Mouse (Mus musculus): ENCODE measurements around the gene Brd7. TPM values are rescaled to one million over a fixed set of nuclear protein-coding genes. Genes with fewer than 3 reads are reported as not detected.
A peak's percentile ranks its signal among the peaks of the same experiment; 100 is the strongest.

Gene Brd7
- polyA plus RNA-seq, 1 experiment, result 69.8 TPM

- no peaks in the 10 kb centered on the region for H3K4me1 ChIP-seq (ENCODE audit: control insufficient read depth, insufficient read depth, low read length)
- H3K27ac ChIP-seq (ENCODE audit: insufficient read depth, low read length), result no peak overlapping the region
- TF ChIP-seq POLR2A (IDR thresholded peaks at IDR 0.05; ENCODE audit: borderline replicate concordance, insufficient read depth, low read length) (no peak), CTCF (IDR thresholded peaks at IDR 0.05; ENCODE audit: borderline replicate concordance, insufficient read depth, low read depth, low read length) (no peak)
- H3K27me3 ChIP-seq (ENCODE audit: control insufficient read depth, insufficient read depth, low read length), result no peaks in the 10 kb centered on the region
- DNase-seq, result no peak
- no peak overlapping the region for H3K4me3 ChIP-seq (replicated peaks; ENCODE audit: insufficient read depth, low read depth, low read length)
- 98% methylated on average over 12 of the region's 12 CpGs for WGBS
These were observed 35.7 kb downstream of the Brd7 start for GRCm38 (mm10) chr8:88326328-88326727.

- H3K4me1 ChIP-seq (ENCODE audit: control insufficient read depth, insufficient read depth, low read length), result no peaks in the 10 kb centered on the region
- H3K27ac ChIP-seq (ENCODE audit: insufficient read depth, low read length), result no peak overlapping the region
- no peak for TF ChIP-seq CTCF (IDR thresholded peaks at IDR 0.05; ENCODE audit: borderline replicate concordance, insufficient read depth, low read depth, low read length)
- TF ChIP-seq POLR2A (IDR thresholded peaks at IDR 0.05; ENCODE audit: borderline replicate concordance, insufficient read depth, low read length), result no peak
- no peaks in the 10 kb centered on the region for H3K27me3 ChIP-seq (ENCODE audit: control insufficient read depth, insufficient read depth, low read length)
- no peak overlapping the region for H3K4me3 ChIP-seq (replicated peaks; ENCODE audit: insufficient read depth, low read depth, low read length)
- WGBS, result 95% methylated on average over 5 of the region's 5 CpGs
- no peak for DNase-seq
These were observed 36.2 kb downstream of the Brd7 start for GRCm38 (mm10) chr8:88325795-88326194.

GRCm38 (mm10) chr8:88325251-88325650 is 36.7 kb downstream of the Brd7 start:
- H3K4me3 ChIP-seq (replicated peaks; ENCODE audit: insufficient read depth, low read depth, low read length), result no peak overlapping the region
- no peaks in the 10 kb centered on the region for H3K4me1 ChIP-seq (ENCODE audit: control insufficient read depth, insufficient read depth, low read length)
- TF ChIP-seq POLR2A (IDR thresholded peaks at IDR 0.05; ENCODE audit: borderline replicate concordance, insufficient read depth, low read length) (no peak), CTCF (IDR thresholded peaks at IDR 0.05; ENCODE audit: borderline replicate concordance, insufficient read depth, low read depth, low read length) (no peak)
- no peaks in the 10 kb centered on the region for H3K27me3 ChIP-seq (ENCODE audit: control insufficient read depth, insufficient read depth, low read length)
- no peak for DNase-seq
- H3K27ac ChIP-seq (ENCODE audit: insufficient read depth, low read length), result no peak overlapping the region
- 68% methylated on average over 5 of the region's 5 CpGs for WGBS

- TF ChIP-seq CTCF (IDR thresholded peaks at IDR 0.05; ENCODE audit: borderline replicate concordance, insufficient read depth, low read depth, low read length), result no peak
- TF ChIP-seq POLR2A (IDR thresholded peaks at IDR 0.05; ENCODE audit: borderline replicate concordance, insufficient read depth, low read length), result no peak
- H3K27ac ChIP-seq (ENCODE audit: insufficient read depth, low read length), result no peak overlapping the region
- WGBS, result 85% methylated on average over 11 of the region's 11 CpGs
- DNase-seq, result no peak
- H3K27me3 ChIP-seq (ENCODE audit: control insufficient read depth, insufficient read depth, low read length), result no peaks in the 10 kb centered on the region
- H3K4me3 ChIP-seq (replicated peaks; ENCODE audit: insufficient read depth, low read depth, low read length), result no peak overlapping the region
- no peaks in the 10 kb centered on the region for H3K4me1 ChIP-seq (ENCODE audit: control insufficient read depth, insufficient read depth, low read length)
These were observed 37.2 kb downstream of the Brd7 start for GRCm38 (mm10) chr8:88324760-88325159.

- no peak overlapping the region for H3K27ac ChIP-seq (ENCODE audit: insufficient read depth, low read length)
- H3K4me1 ChIP-seq (ENCODE audit: control insufficient read depth, insufficient read depth, low read length), result no peaks in the 10 kb centered on the region
- no peaks in the 10 kb centered on the region for H3K27me3 ChIP-seq (ENCODE audit: control insufficient read depth, insufficient read depth, low read length)
- H3K4me3 ChIP-seq (replicated peaks; ENCODE audit: insufficient read depth, low read depth, low read length), result no peak overlapping the region
- WGBS, result 80% methylated on average over 5 of the region's 5 CpGs
- DNase-seq, result no peak
- no peak for TF ChIP-seq CTCF (IDR thresholded peaks at IDR 0.05; ENCODE audit: borderline replicate concordance, insufficient read depth, low read depth, low read length)
- TF ChIP-seq POLR2A (IDR thresholded peaks at IDR 0.05; ENCODE audit: borderline replicate concordance, insufficient read depth, low read length), result no peak
These were observed 38.5 kb downstream of the Brd7 start for GRCm38 (mm10) chr8:88323523-88323922.

- no peak for DNase-seq
- Histone ChIP-seq H3K27ac (ENCODE audit: insufficient read depth, low read length) (no peak overlapping the region), H3K4me3 (replicated peaks; ENCODE audit: insufficient read depth, low read depth, low read length) (no peak overlapping the region), H3K4me1 (ENCODE audit: control insufficient read depth, insufficient read depth, low read length) (no peaks in the 10 kb centered on the region), H3K27me3 (ENCODE audit: control insufficient read depth, insufficient read depth, low read length) (no peaks in the 10 kb centered on the region)
- TF ChIP-seq CTCF (IDR thresholded peaks at IDR 0.05; ENCODE audit: borderline replicate concordance, insufficient read depth, low read depth, low read length) (no peak), POLR2A (IDR thresholded peaks at IDR 0.05; ENCODE audit: borderline replicate concordance, insufficient read depth, low read length) (no peak)
- WGBS, result 94% methylated on average over 5 of the region's 5 CpGs
These were observed 40.6 kb downstream of the Brd7 start for GRCm38 (mm10) chr8:88321387-88321786.

GRCm38 (mm10) chr8:88320134-88320533 is 41.9 kb downstream of the Brd7 start:
- Histone ChIP-seq H3K4me1 (ENCODE audit: control insufficient read depth, insufficient read depth, low read length) (no peaks in the 10 kb centered on the region), H3K27ac (ENCODE audit: insufficient read depth, low read length) (no peak overlapping the region), H3K27me3 (ENCODE audit: control insufficient read depth, insufficient read depth, low read length) (no peaks in the 10 kb centered on the region), H3K4me3 (replicated peaks; ENCODE audit: insufficient read depth, low read depth, low read length) (no peak overlapping the region)
- peak in 1 of 2 experiments; percentile 6 for DNase-seq
- TF ChIP-seq POLR2A (IDR thresholded peaks at IDR 0.05; ENCODE audit: borderline replicate concordance, insufficient read depth, low read length) (no peak), CTCF (IDR thresholded peaks at IDR 0.05; ENCODE audit: borderline replicate concordance, insufficient read depth, low read depth, low read length) (no peak)
- 91% methylated on average over 6 of the region's 6 CpGs for whole genome bisulfite sequencing

GRCm38 (mm10) chr8:88318151-88318550 is 43.8 kb downstream of the Brd7 start:
- Histone ChIP-seq H3K4me1 (ENCODE audit: control insufficient read depth, insufficient read depth, low read length) (peaks cover 2% of the 10 kb centered on the region; the same call in 1 of the 2 replicates), H3K27ac (ENCODE audit: insufficient read depth, low read length) (no peak overlapping the region), H3K27me3 (ENCODE audit: control insufficient read depth, insufficient read depth, low read length) (no peaks in the 10 kb centered on the region), H3K4me3 (replicated peaks; ENCODE audit: insufficient read depth, low read depth, low read length) (no peak overlapping the region)
- 97% methylated on average over 8 of the region's 8 CpGs for WGBS
- DNase-seq, result peak in 1 of 2 experiments; percentile 4
- no peak for TF ChIP-seq CTCF (IDR thresholded peaks at IDR 0.05; ENCODE audit: borderline replicate concordance, insufficient read depth, low read depth, low read length)

Data from cerebellum, adult 2 months (tissue).